Mouse (Mus musculus): ENCODE measurements around the gene Lypd3. TPM values are rescaled to one million over a fixed set of nuclear protein-coding genes. Genes with fewer than 3 reads are reported as not detected.
"Not testable (repeated sequence)": the region's sequence is repeated elsewhere in the genome, so short reads cannot be mapped to it uniquely, and the experiment has no call there.

The Lypd3 gene
- polyA plus RNA-seq, 1 experiment: 0.08 TPM

GRCm38 (mm10) chr7:24676575-24676974 is 40.2 kb downstream of the Lypd3 start, which contains the start of gene Tex101:
TSS of gene Tex101 (minus strand) at chr7:24676675.
- no peak for DNase-seq
- no peak for TF ChIP-seq CTCF (IDR thresholded peaks at IDR 0.05; ENCODE audit: borderline replicate concordance, insufficient read depth, low read depth, low read length)
- TF ChIP-seq POLR2A (IDR thresholded peaks at IDR 0.05; ENCODE audit: borderline replicate concordance, insufficient read depth, low read length): no peak
- H3K27ac ChIP-seq (ENCODE audit: insufficient read depth, low read length): no peak within 1 kb of the TSS
- H3K4me1 ChIP-seq (ENCODE audit: control insufficient read depth, insufficient read depth, low read length): no peaks in the 10 kb centered on the region
- H3K27me3 ChIP-seq (ENCODE audit: control insufficient read depth, insufficient read depth, low read length): no peaks in the 10 kb centered on the region
- H3K4me3 ChIP-seq (replicated peaks; ENCODE audit: insufficient read depth, low read depth, low read length): no peak within 1 kb of the TSS
- WGBS: 87% methylated on average over 9 of the region's 9 CpGs

DNA sequence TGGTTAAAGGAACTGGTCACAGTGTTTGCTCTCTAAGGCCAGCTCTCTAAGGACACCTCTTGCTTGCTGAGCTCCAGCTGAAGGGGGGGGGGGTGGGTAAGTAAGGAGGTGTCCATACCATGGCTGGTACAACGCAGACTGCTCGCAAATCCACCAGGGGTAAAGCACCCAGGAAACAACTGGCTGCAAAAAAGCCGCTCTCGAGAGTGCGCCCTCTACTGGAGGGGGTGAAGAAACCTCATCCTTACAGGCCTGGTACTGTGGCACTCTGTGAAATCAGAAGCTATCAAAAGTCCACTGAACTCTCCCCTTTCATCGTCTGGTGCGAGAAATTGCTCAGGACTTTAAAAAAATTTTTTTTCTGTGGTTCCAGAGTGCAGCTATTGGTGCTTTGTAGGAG is 47.8 kb downstream of the Lypd3 start:
- not testable (repeated sequence) for H3K27ac ChIP-seq (ENCODE audit: insufficient read depth, low read length); H3K4me1 ChIP-seq (ENCODE audit: control insufficient read depth, insufficient read depth, low read length); H3K27me3 ChIP-seq (ENCODE audit: control insufficient read depth, insufficient read depth, low read length); DNase-seq; H3K4me3 ChIP-seq (replicated peaks; ENCODE audit: insufficient read depth, low read depth, low read length)
- 83% methylated on average over 7 of the region's 7 CpGs for WGBS

GRCm38 (mm10) chr7:24687519-24687918 is 51.2 kb downstream of the Lypd3 start:
- not testable (repeated sequence) for H3K27me3 ChIP-seq (ENCODE audit: control insufficient read depth, insufficient read depth, low read length); H3K4me3 ChIP-seq (replicated peaks; ENCODE audit: insufficient read depth, low read depth, low read length); DNase-seq; H3K27ac ChIP-seq (ENCODE audit: insufficient read depth, low read length); H3K4me1 ChIP-seq (ENCODE audit: control insufficient read depth, insufficient read depth, low read length)
- WGBS: 87% methylated on average over 10 of the region's 10 CpGs

Other genes starting within 250 kb of the Lypd3 start
- 89.3 and 95.5 TPM in 2 replicates for gene Smg9, start 236.9 kb upstream of the Lypd3 start, polyA plus RNA-seq (2012; rRNA removed)
- not detected in 2 replicates for gene Irgc1, start 184.3 kb upstream of the Lypd3 start, polyA plus RNA-seq (2012; rRNA removed)
- 0.79 and 0.97 TPM in 2 replicates for gene Plaur, start 174.1 kb upstream of the Lypd3 start, polyA plus RNA-seq (2012; rRNA removed)
- 285 and 312 TPM in 2 replicates for gene Cadm4, start 154.5 kb upstream of the Lypd3 start, polyA plus RNA-seq (2012; rRNA removed)
- gene Zfp428, start 129.5 kb upstream of the Lypd3 start, polyA plus RNA-seq (2012; rRNA removed): 68.5 and 68.6 TPM in 2 replicates
- not detected in 2 replicates for gene AC161166.1, start 124.1 kb upstream of the Lypd3 start, polyA plus RNA-seq (2012; rRNA removed)
- gene Irgq, start 105.9 kb upstream of the Lypd3 start, polyA plus RNA-seq (2012; rRNA removed): 37.0 and 38.3 TPM in 2 replicates
- gene Pinlyp, start 90.4 kb upstream of the Lypd3 start, polyA plus RNA-seq (2012; rRNA removed): not detected in 2 replicates
- gene Xrcc1, start 90.3 kb upstream of the Lypd3 start, polyA plus RNA-seq (2012; rRNA removed): 46.2 and 51.3 TPM in 2 replicates
- gene Ethe1, start 49.0 kb upstream of the Lypd3 start, polyA plus RNA-seq (2012; rRNA removed): 25.7 and 28.0 TPM in 2 replicates
- 1.4 TPM in 2 replicates for gene Zfp575, start 48.9 kb upstream of the Lypd3 start, polyA plus RNA-seq (2012; rRNA removed)
- 0.18 TPM in 1 of 2 replicates, not detected in the other for gene Phldb3, start 25.8 kb upstream of the Lypd3 start, polyA plus RNA-seq (2012; rRNA removed)
- not detected in 2 replicates for gene Tex101, start 40.1 kb downstream of the Lypd3 start, polyA plus RNA-seq (2012; rRNA removed)
- not detected in 2 replicates for gene BC049730, start 72.7 kb downstream of the Lypd3 start, polyA plus RNA-seq (2012; rRNA removed)
- gene Gm4763, start 90.4 kb downstream of the Lypd3 start, polyA plus RNA-seq (2012; rRNA removed): not detected in 2 replicates
- 0.11 and 0.17 TPM in 2 replicates for gene Cd177, start 123.8 kb downstream of the Lypd3 start, polyA plus RNA-seq (2012; rRNA removed)
- 0.29 and 0.30 TPM in 2 replicates for gene Ceacam10, start 140.7 kb downstream of the Lypd3 start, polyA plus RNA-seq (2012; rRNA removed)
- 4.8 and 6.4 TPM in 2 replicates for gene Gm9844, start 225.7 kb downstream of the Lypd3 start, polyA plus RNA-seq (2012; rRNA removed)
- not detected in 2 replicates for gene Lypd4, start 233.4 kb downstream of the Lypd3 start, polyA plus RNA-seq (2012; rRNA removed)
- gene Dmrtc2, start 233.5 kb downstream of the Lypd3 start, polyA plus RNA-seq (2012; rRNA removed): not detected in 2 replicates
- gene Rps19, start 247.8 kb downstream of the Lypd3 start, polyA plus RNA-seq (2012; rRNA removed): 282 and 314 TPM in 2 replicates

Data from cerebellum, adult 2 months (tissue).